Mouse (Mus musculus): ENCODE measurements around the gene Hells. TPM values are rescaled to one million over a fixed set of nuclear protein-coding genes. Genes with fewer than 3 reads are reported as not detected.

Hells gene
- polyA plus RNA-seq, 1 experiment from 2014 or later, result 35.3 TPM

Small RNA genes within 50 kb of the gene (microRNA-seq; reads per million reads assigned to microRNA genes)
- gene Gm23800 (ENCODE audit: borderline number of aligned reads), result not detected

Other genes starting within 250 kb of the Hells start
- 6.1 and 6.9 TPM in 2 replicates for gene Noc3l, start 111.7 kb upstream of the Hells start, polyA plus RNA-seq (2015; fragmentation: Nextera tagmentation; extraction: Ambion mirVana)
- gene Tbc1d12, start 94.3 kb upstream of the Hells start, polyA plus RNA-seq (2015; fragmentation: Nextera tagmentation; extraction: Ambion mirVana), result 2.8 and 3.6 TPM in 2 replicates
- not detected in 2 replicates for gene Cyp2c55, start 76.1 kb downstream of the Hells start, polyA plus RNA-seq (2015; fragmentation: Nextera tagmentation; extraction: Ambion mirVana)
- not detected in 2 replicates for gene Cyp2c65, start 130.1 kb downstream of the Hells start, polyA plus RNA-seq (2015; fragmentation: Nextera tagmentation; extraction: Ambion mirVana)
- not detected in 2 replicates for gene Cyp2c66, start 183.0 kb downstream of the Hells start, polyA plus RNA-seq (2015; fragmentation: Nextera tagmentation; extraction: Ambion mirVana)

All from embryonic facial prominence, embryonic 15.5 days (tissue).